Mouse (Mus musculus): ENCODE data around the gene Rasef. TPM values are rescaled to one million over a fixed set of nuclear protein-coding genes. Genes with fewer than 3 reads are reported as not detected.
"Not testable (repeated sequence)": the region's sequence is repeated elsewhere in the genome, so short reads cannot be mapped to it uniquely, and the experiment has no call there.

Gene Rasef
- polyA plus RNA-seq, 1 experiment from 2014 or later = 3.4 TPM

GRCm38 (mm10) chr4:73748219-73748618, 42.6 kb downstream of the Rasef start:
- no peak overlapping the region for H3K27ac ChIP-seq (ENCODE audit: low read length)
- H3K9ac ChIP-seq (replicated peaks; ENCODE audit: low read depth) = no peak overlapping the region
- no peaks in the 10 kb centered on the region for H3K36me3 ChIP-seq (ENCODE audit: insufficient read depth, low read length)
- H3K4me3 ChIP-seq (ENCODE audit: low read depth, low read length) = no peak overlapping the region
- no peak for ATAC-seq
- no peaks in the 10 kb centered on the region for H3K27me3 ChIP-seq (replicated peaks; ENCODE audit: insufficient read depth, low read length)
- H3K4me1 ChIP-seq (ENCODE audit: insufficient read depth, low read depth, low read length) = no peaks in the 10 kb centered on the region
- DNase-seq (ENCODE audit: low spot score) = no peak
- no peak for TF ChIP-seq CTCF (IDR thresholded peaks at IDR 0.05)
- TF ChIP-seq EP300 (IDR thresholded peaks at IDR 0.05) = no peak
- 77% methylated on average over 5 of the region's 5 CpGs for WGBS
- no peaks in the 10 kb centered on the region for H3K9me3 ChIP-seq (ENCODE audit: low read length)
- H3K4me2 ChIP-seq (replicated peaks; ENCODE audit: low read depth, low read length) = no peak overlapping the region

- H3K9me3 ChIP-seq (ENCODE audit: low read length) = no peaks in the 10 kb centered on the region
- DNase-seq (ENCODE audit: low spot score) (no peak), ATAC-seq (no peak)
- H3K27ac ChIP-seq (ENCODE audit: low read length) = no peak overlapping the region
- no peak overlapping the region for H3K4me3 ChIP-seq (ENCODE audit: low read depth, low read length)
- no peak overlapping the region for H3K9ac ChIP-seq (replicated peaks; ENCODE audit: low read depth)
- 84% methylated on average over 3 of the region's 3 CpGs for WGBS
- H3K27me3 ChIP-seq (replicated peaks; ENCODE audit: insufficient read depth, low read length) = no peaks in the 10 kb centered on the region
- TF ChIP-seq CTCF (IDR thresholded peaks at IDR 0.05) = no peak
- no peak for TF ChIP-seq EP300 (IDR thresholded peaks at IDR 0.05)
- H3K36me3 ChIP-seq (ENCODE audit: insufficient read depth, low read length) = no peaks in the 10 kb centered on the region
- H3K4me1 ChIP-seq (ENCODE audit: insufficient read depth, low read depth, low read length) = no peaks in the 10 kb centered on the region
- H3K4me2 ChIP-seq (replicated peaks; ENCODE audit: low read depth, low read length) = no peak overlapping the region
These were observed 51.4 kb downstream of the Rasef start for GRCm38 (mm10) chr4:73739439-73739838.

GRCm38 (mm10) chr4:73719819-73720218, 71.0 kb downstream of the Rasef start:
- no peaks in the 10 kb centered on the region for H3K27me3 ChIP-seq (replicated peaks; ENCODE audit: insufficient read depth, low read length)
- DNase-seq (ENCODE audit: low spot score) = no peak
- H3K4me1 ChIP-seq (ENCODE audit: insufficient read depth, low read depth, low read length) = no peaks in the 10 kb centered on the region
- no peaks in the 10 kb centered on the region for H3K36me3 ChIP-seq (ENCODE audit: insufficient read depth, low read length)
- no peak overlapping the region for H3K9ac ChIP-seq (replicated peaks; ENCODE audit: low read depth)
- H3K4me3 ChIP-seq (ENCODE audit: low read depth, low read length) = no peak overlapping the region
- H3K9me3 ChIP-seq (ENCODE audit: low read length) = no peaks in the 10 kb centered on the region
- no peak for TF ChIP-seq CTCF (IDR thresholded peaks at IDR 0.05)
- TF ChIP-seq EP300 (IDR thresholded peaks at IDR 0.05) = no peak
- no peak for ATAC-seq
- no peak overlapping the region for H3K4me2 ChIP-seq (replicated peaks; ENCODE audit: low read depth, low read length)
- H3K27ac ChIP-seq (ENCODE audit: low read length) = no peak overlapping the region

GRCm38 (mm10) chr4:73718761-73719160, 72.0 kb downstream of the Rasef start:
- DNase-seq (ENCODE audit: low spot score) (no peak), ATAC-seq (no peak)
- Histone ChIP-seq H3K4me1 (ENCODE audit: insufficient read depth, low read depth, low read length) (no peaks in the 10 kb centered on the region), H3K36me3 (ENCODE audit: insufficient read depth, low read length) (no peaks in the 10 kb centered on the region), H3K27me3 (replicated peaks; ENCODE audit: insufficient read depth, low read length) (no peaks in the 10 kb centered on the region), H3K27ac (ENCODE audit: low read length) (no peak overlapping the region), H3K4me3 (ENCODE audit: low read depth, low read length) (no peak overlapping the region), H3K9ac (replicated peaks; ENCODE audit: low read depth) (no peak overlapping the region), H3K9me3 (ENCODE audit: low read length) (no peaks in the 10 kb centered on the region), H3K4me2 (replicated peaks; ENCODE audit: low read depth, low read length) (no peak overlapping the region)
- 81% methylated on average over 1 of the region's 1 CpGs for WGBS
- no peak for TF ChIP-seq CTCF (IDR thresholded peaks at IDR 0.05)
- TF ChIP-seq EP300 (IDR thresholded peaks at IDR 0.05) = no peak

GRCm38 (mm10) chr4:73683216-73683615, 107.6 kb downstream of the Rasef start, which contains the start of gene Gm428:
Gene Gm428 (plus strand): TSS chr4:73683516.
- H3K4me3 ChIP-seq (ENCODE audit: low read depth, low read length); H3K36me3 ChIP-seq (ENCODE audit: insufficient read depth, low read length); H3K4me1 ChIP-seq (ENCODE audit: insufficient read depth, low read depth, low read length); H3K9me3 ChIP-seq (ENCODE audit: low read length); H3K27me3 ChIP-seq (replicated peaks; ENCODE audit: insufficient read depth, low read length); DNase-seq (ENCODE audit: low spot score); H3K4me2 ChIP-seq (replicated peaks; ENCODE audit: low read depth, low read length); H3K27ac ChIP-seq (ENCODE audit: low read length); ATAC-seq; H3K9ac ChIP-seq (replicated peaks; ENCODE audit: low read depth): not testable (repeated sequence)
- no CpG with 5 or more reads among the region's 4 CpGs for WGBS

GRCm38 (mm10) chr4:73668054-73668453, 122.7 kb downstream of the Rasef start, which contains the start of gene Gm11239:
Gene Gm11239 (plus strand): TSS chr4:73668354.
- ATAC-seq; H3K9ac ChIP-seq (replicated peaks; ENCODE audit: low read depth); H3K36me3 ChIP-seq (ENCODE audit: insufficient read depth, low read length); H3K4me3 ChIP-seq (ENCODE audit: low read depth, low read length); H3K27ac ChIP-seq (ENCODE audit: low read length); H3K27me3 ChIP-seq (replicated peaks; ENCODE audit: insufficient read depth, low read length); H3K9me3 ChIP-seq (ENCODE audit: low read length); DNase-seq (ENCODE audit: low spot score); H3K4me2 ChIP-seq (replicated peaks; ENCODE audit: low read depth, low read length); H3K4me1 ChIP-seq (ENCODE audit: insufficient read depth, low read depth, low read length): not testable (repeated sequence)
- no CpG with 5 or more reads among the region's 4 CpGs for WGBS

Other genes starting within 250 kb of the Rasef start
- gene Gm11238, start 183.1 kb downstream of the Rasef start, polyA plus RNA-seq (2015; fragmentation: Nextera tagmentation; extraction: Ambion mirVana) = not detected in 2 replicates
- gene Gm11237, start 168.0 kb downstream of the Rasef start, polyA plus RNA-seq (2015; fragmentation: Nextera tagmentation; extraction: Ambion mirVana) = not detected in 2 replicates
- not detected in 2 replicates for gene Gm11236, start 152.9 kb downstream of the Rasef start, polyA plus RNA-seq (2015; fragmentation: Nextera tagmentation; extraction: Ambion mirVana)
- gene Gm11239, start 122.6 kb downstream of the Rasef start, polyA plus RNA-seq (2015; fragmentation: Nextera tagmentation; extraction: Ambion mirVana) = not detected in 2 replicates
- gene Gm428, start 107.5 kb downstream of the Rasef start, polyA plus RNA-seq (2015; fragmentation: Nextera tagmentation; extraction: Ambion mirVana) = not detected in 2 replicates
- gene Gm11758, start 85.3 kb upstream of the Rasef start, polyA plus RNA-seq (2015; fragmentation: Nextera tagmentation; extraction: Ambion mirVana) = not detected in 2 replicates
- gene Gm11757, start 100.1 kb upstream of the Rasef start, polyA plus RNA-seq (2015; fragmentation: Nextera tagmentation; extraction: Ambion mirVana) = not detected in 2 replicates
- not detected in 2 replicates for gene Gm13871, start 115.0 kb upstream of the Rasef start, polyA plus RNA-seq (2015; fragmentation: Nextera tagmentation; extraction: Ambion mirVana)
- not detected in 2 replicates for gene Gm11756, start 129.8 kb upstream of the Rasef start, polyA plus RNA-seq (2015; fragmentation: Nextera tagmentation; extraction: Ambion mirVana)
- gene 2310002L09Rik, start 159.9 kb upstream of the Rasef start, polyA plus RNA-seq (2015; fragmentation: Nextera tagmentation; extraction: Ambion mirVana) = not detected in 2 replicates
- gene Frmd3, start 222.4 kb upstream of the Rasef start, polyA plus RNA-seq (2015; fragmentation: Nextera tagmentation; extraction: Ambion mirVana) = 0.18 and 0.19 TPM in 2 replicates